Comparison of ENCODE assay signal across 10 mouse cellular contexts in genomic region chr7:16760292-16760691, GRCm38 (mm10). TPM values are rescaled to one million over a fixed set of nuclear protein-coding genes. Genes with fewer than 3 reads are reported as not detected.
DNase-seq lines count a peak whose midpoint lies in the region; ATAC-seq and TF ChIP-seq lines count a peak whose summit lies in the region.
"Had no signal": no experiment of that assay in that cellular context is flagged by ENCODE, and none has a peak within 500 bp of the region (broad histone marks: within the 10 kb centered on the region; RNA-seq: fewer than 3 reads in every experiment).

No protein-coding gene starts in this region.

- no peaks in the 10 kb centered on the region for H3K27me3 ChIP-seq in heart, postnatal 0 days (ENCODE audit: control insufficient read depth, insufficient read depth, low read length)
- no peaks in the 10 kb centered on the region for H3K27me3 ChIP-seq in limb, embryonic 15.5 days
- H3K27me3 ChIP-seq: embryonic facial prominence, embryonic 12.5 days; neural tube, embryonic 12.5 days had no signal

- 28% methylated on average over 8 of the region's 8 CpGs for WGBS in heart, postnatal 0 days
- 22% methylated on average over 8 of the region's 8 CpGs for WGBS in limb, embryonic 15.5 days

- H3K9me3 ChIP-seq in heart, postnatal 0 days (replicated peaks; ENCODE audit: control insufficient read depth, low read length), result no peaks in the 10 kb centered on the region
- no peaks in the 10 kb centered on the region for H3K9me3 ChIP-seq in limb, embryonic 15.5 days
- H3K9me3 ChIP-seq: embryonic facial prominence, embryonic 12.5 days; neural tube, embryonic 12.5 days had no signal

- TF ChIP-seq CTCF in heart, postnatal 0 days (IDR thresholded peaks at IDR 0.05; ENCODE audit: low read depth), result no peak

- H3K4me1 ChIP-seq in heart, postnatal 0 days (ENCODE audit: control insufficient read depth, insufficient read depth), result peaks cover 7% of the 10 kb centered on the region
- peaks cover 11% of the 10 kb centered on the region for H3K4me1 ChIP-seq in limb, embryonic 15.5 days
- H3K4me1 ChIP-seq: neural tube, embryonic 12.5 days had no signal

- H3K4me2 ChIP-seq in heart, postnatal 0 days (ENCODE audit: low read depth, low read length), result no peak overlapping the region
- no peak overlapping the region for H3K4me2 ChIP-seq in limb, embryonic 15.5 days
- H3K4me2 ChIP-seq: embryonic facial prominence, embryonic 12.5 days; neural tube, embryonic 12.5 days had no signal

- no peak overlapping the region for H3K9ac ChIP-seq in heart, postnatal 0 days (replicated peaks; ENCODE audit: low read depth, low read length)
- no peak overlapping the region for H3K9ac ChIP-seq in limb, embryonic 15.5 days
- H3K9ac ChIP-seq: embryonic facial prominence, embryonic 12.5 days; neural tube, embryonic 12.5 days had no signal

- no peaks in the 10 kb centered on the region for H3K36me3 ChIP-seq in heart, postnatal 0 days (replicated peaks; ENCODE audit: control insufficient read depth, insufficient read depth, low read length)
- H3K36me3 ChIP-seq in limb, embryonic 15.5 days, result no peaks in the 10 kb centered on the region
- H3K36me3 ChIP-seq: embryonic facial prominence, embryonic 12.5 days; neural tube, embryonic 12.5 days had no signal

- no peak overlapping the region for H3K4me3 ChIP-seq in heart, postnatal 0 days (ENCODE audit: low read depth, low read length)
- H3K4me3 ChIP-seq in limb, embryonic 15.5 days, result no peak overlapping the region
- H3K4me3 ChIP-seq: embryonic facial prominence, embryonic 12.5 days; neural tube, embryonic 12.5 days had no signal

- no peak; the same call in 1 of the 2 replicates for TF ChIP-seq EP300 in heart, postnatal 0 days (IDR thresholded peaks at IDR 0.05; ENCODE audit: low read depth)

- H3K27ac ChIP-seq in heart, postnatal 0 days (ENCODE audit: low read depth), result peak overlapping the region; percentile 90; the same call in 1 of the 2 replicates
- H3K27ac ChIP-seq in limb, embryonic 15.5 days, result peak overlapping the region; percentile 57; the same call in 1 of the 2 replicates
- H3K27ac ChIP-seq: neural tube, embryonic 12.5 days had no signal

- ATAC-seq in CD4-positive, CD25-positive, alpha-beta regulatory T cell, adult 4 months, result peak; percentile 39
- peak; percentile 38 for ATAC-seq in heart, postnatal 0 days (ENCODE audit: insufficient read depth, low read depth)
- no peak for ATAC-seq in limb, embryonic 15.5 days (ENCODE audit: insufficient number of reproducible peaks, low FRiP score, low TSS enrichment, low read depth)
- ATAC-seq in cerebellum, adult (ENCODE audit: insufficient number of reproducible peaks, low FRiP score, low TSS enrichment), result no peak

- peak; percentile 38 for DNase-seq in adrenal gland, postnatal 25 days
- no peak for DNase-seq in heart, postnatal 0 days (ENCODE audit: low spot score)
- DNase-seq in thymus, postnatal 4 days, result peak; percentile 49
- no peak for DNase-seq in ovary, postnatal 14 days (ENCODE audit: low spot score)
- DNase-seq in left cerebral cortex, adult 11 months (ENCODE audit: low spot score), result no peak

RNA-seq across cellular contexts. Expression of gene Slc1a5, which starts 20.8 kb away (rescaled TPM):
- 100 to 1,000 TPM; 142 to 182 TPM for polyA plus RNA-seq in CD4-positive, CD25-positive, alpha-beta regulatory T cell, adult 4 months (2017; shearing (Covaris generic))
- 92.7 and 99.0 TPM in 2 replicates for total RNA-seq in adrenal gland, postnatal 25 days (2021)
- total RNA-seq in heart, postnatal 0 days (2014; rRNA removed; ENCODE audit: low replicate concordance), result 55.8 and 81.4 TPM in 2 replicates
- polyA plus RNA-seq in heart, postnatal 0 days (2015; fragmentation: Nextera tagmentation; extraction: Ambion mirVana), result 27.1 and 28.1 TPM in 2 replicates
- 32.5 and 39.5 TPM in 2 replicates for polyA plus RNA-seq in limb, embryonic 15.5 days (2015; fragmentation: Nextera tagmentation; extraction: Ambion mirVana)

RNA-seq across cellular contexts. Expression of gene Ap2s1, which starts 22.1 kb away (rescaled TPM):
- 10 to 100 TPM; 60.7 to 73.1 TPM for polyA plus RNA-seq in CD4-positive, CD25-positive, alpha-beta regulatory T cell, adult 4 months (2017; shearing (Covaris generic))
- total RNA-seq in adrenal gland, postnatal 25 days (2021), result 130 and 139 TPM in 2 replicates
- total RNA-seq in heart, postnatal 0 days (2014; rRNA removed; ENCODE audit: low replicate concordance), result 299 and 316 TPM in 2 replicates
- 215 and 216 TPM in 2 replicates for polyA plus RNA-seq in heart, postnatal 0 days (2015; fragmentation: Nextera tagmentation; extraction: Ambion mirVana)
- polyA plus RNA-seq in limb, embryonic 15.5 days (2015; fragmentation: Nextera tagmentation; extraction: Ambion mirVana), result 253 and 283 TPM in 2 replicates

RNA-seq across cellular contexts. Expression of gene Ceacam9, which starts 38.6 kb away (rescaled TPM):
- polyA plus RNA-seq in CD4-positive, CD25-positive, alpha-beta regulatory T cell, adult 4 months (2017; shearing (Covaris generic)), result not detected
- total RNA-seq in adrenal gland, postnatal 25 days (2021), result not detected in 2 replicates
- not detected in 2 replicates for total RNA-seq in heart, postnatal 0 days (2014; rRNA removed; ENCODE audit: low replicate concordance)
- not detected in 2 replicates for polyA plus RNA-seq in heart, postnatal 0 days (2015; fragmentation: Nextera tagmentation; extraction: Ambion mirVana)
- not detected in 2 replicates for polyA plus RNA-seq in limb, embryonic 15.5 days (2015; fragmentation: Nextera tagmentation; extraction: Ambion mirVana)
- polyA plus RNA-seq: embryonic facial prominence, embryonic 12.5 days; neural tube, embryonic 12.5 days had no signal

RNA-seq across cellular contexts. Expression of gene Strn4, which starts 55.4 kb away (rescaled TPM):
- polyA plus RNA-seq in CD4-positive, CD25-positive, alpha-beta regulatory T cell, adult 4 months (2017; shearing (Covaris generic)), result 10 to 100 TPM; 19.2 TPM
- 73.7 and 116 TPM in 2 replicates for total RNA-seq in adrenal gland, postnatal 25 days (2021)
- total RNA-seq in heart, postnatal 0 days (2014; rRNA removed; ENCODE audit: low replicate concordance), result 128 and 148 TPM in 2 replicates
- polyA plus RNA-seq in heart, postnatal 0 days (2015; fragmentation: Nextera tagmentation; extraction: Ambion mirVana), result 55.5 and 61.1 TPM in 2 replicates
- polyA plus RNA-seq in limb, embryonic 15.5 days (2015; fragmentation: Nextera tagmentation; extraction: Ambion mirVana), result 85.8 and 96.1 TPM in 2 replicates

RNA-seq across cellular contexts. Expression of gene Fkrp, which starts 56.2 kb away (rescaled TPM):
- 10 to 100 TPM in 1 of 2 experiments, 1 to 10 TPM in 1; 6.8 to 11.2 TPM for polyA plus RNA-seq in CD4-positive, CD25-positive, alpha-beta regulatory T cell, adult 4 months (2017; shearing (Covaris generic))
- total RNA-seq in adrenal gland, postnatal 25 days (2021), result 27.5 and 28.2 TPM in 2 replicates
- 40.4 and 54.2 TPM in 2 replicates for total RNA-seq in heart, postnatal 0 days (2014; rRNA removed; ENCODE audit: low replicate concordance)
- polyA plus RNA-seq in heart, postnatal 0 days (2015; fragmentation: Nextera tagmentation; extraction: Ambion mirVana), result 28.0 and 28.9 TPM in 2 replicates
- 25.8 and 27.1 TPM in 2 replicates for polyA plus RNA-seq in limb, embryonic 15.5 days (2015; fragmentation: Nextera tagmentation; extraction: Ambion mirVana)

Comparison
In these comparisons a context has a peak if more than half of its experiments do, and no peak if none do; other contexts are left out.
1. ATAC-seq: peak in CD4-positive, CD25-positive, alpha-beta regulatory T cell, adult 4 months (single experiment) and heart, postnatal 0 days (single experiment); none in limb, embryonic 15.5 days (single experiment) and cerebellum, adult (single experiment).
2. DNase-seq: peak in adrenal gland, postnatal 25 days (single experiment) and thymus, postnatal 4 days (single experiment); none in heart, postnatal 0 days (single experiment), ovary, postnatal 14 days (single experiment) and left cerebral cortex, adult 11 months (single experiment).